Mouse (Mus musculus): ENCODE measurements around the gene Smagp.

GRCm38 (mm10) chr15:100673585-100674391, 37.0 kb upstream of the Smagp start:
- no peak for TF ChIP-seq CTCF (conservative IDR thresholded peaks at IDR 0.05; ENCODE audit: low read length)
- TF ChIP-seq NANOG (IDR thresholded peaks at IDR 0.05; ENCODE audit: borderline replicate concordance, low read length) = no peak
